Mouse (Mus musculus) kidney, postnatal 36 days (tissue): ENCODE data around the gene Met.

Source experiments
- DNase-seq, 2 experiments: peaks; one replicate each; pipeline ENCODE4 v3.0.0; 2021 to 2022; ENCODE audit warnings: mixed read lengths in 2 of 2

Met gene

DNA sequence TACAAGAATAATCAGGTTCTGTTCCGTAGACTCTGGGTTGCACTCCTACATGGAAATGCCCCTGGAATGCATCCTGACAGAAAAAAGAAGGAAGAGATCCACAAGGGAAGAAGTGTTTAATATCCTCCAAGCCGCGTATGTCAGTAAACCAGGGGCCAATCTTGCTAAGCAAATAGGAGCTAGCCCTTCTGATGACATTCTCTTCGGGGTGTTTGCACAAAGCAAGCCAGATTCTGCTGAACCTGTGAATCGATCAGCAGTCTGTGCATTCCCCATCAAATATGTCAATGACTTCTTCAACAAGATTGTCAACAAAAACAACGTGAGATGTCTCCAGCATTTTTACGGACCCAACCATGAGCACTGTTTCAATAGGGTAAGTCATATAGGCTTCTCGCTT lies 28.5 kb downstream of the Met start:
- DNase-seq, result no peak

DNA sequence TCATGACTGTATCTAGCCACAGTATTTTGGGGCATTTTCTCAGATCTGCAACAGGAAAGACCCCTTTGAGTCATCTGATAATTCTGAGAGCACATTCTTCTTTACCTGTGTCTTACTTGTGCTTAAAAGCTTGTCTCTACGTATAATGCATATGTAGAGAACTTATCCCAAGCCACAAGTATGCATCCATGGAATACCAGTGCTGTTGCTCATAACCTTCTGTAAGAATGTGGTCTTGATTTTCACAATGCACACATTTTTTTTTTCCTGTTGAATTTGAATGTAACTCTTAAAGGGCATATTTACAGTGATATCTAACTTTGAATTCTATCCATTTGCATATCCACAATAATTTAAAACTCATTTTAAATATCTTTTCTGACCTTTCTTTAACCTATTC lies 31.8 kb downstream of the Met start:
- no peak for DNase-seq

DNA sequence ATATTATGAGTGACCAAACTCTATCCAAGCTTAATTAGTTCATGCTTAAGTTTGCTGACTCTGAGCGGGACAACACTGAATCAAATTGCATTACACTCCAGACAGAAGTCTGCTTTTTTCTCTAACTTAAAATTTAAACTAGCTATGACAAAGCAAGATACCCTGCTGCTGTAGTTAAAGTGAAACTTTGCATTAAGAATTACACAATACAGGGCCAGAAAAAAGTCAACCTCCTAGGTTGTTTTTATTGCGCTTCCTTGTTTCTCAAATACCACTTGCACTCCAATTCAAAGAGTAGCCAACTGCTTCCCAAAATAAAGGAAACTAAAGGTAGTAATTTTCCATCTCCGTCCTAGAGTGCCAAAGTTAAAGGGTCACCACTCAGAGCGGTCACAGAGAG lies 33.8 kb downstream of the Met start:
- DNase-seq, result no peak

DNA sequence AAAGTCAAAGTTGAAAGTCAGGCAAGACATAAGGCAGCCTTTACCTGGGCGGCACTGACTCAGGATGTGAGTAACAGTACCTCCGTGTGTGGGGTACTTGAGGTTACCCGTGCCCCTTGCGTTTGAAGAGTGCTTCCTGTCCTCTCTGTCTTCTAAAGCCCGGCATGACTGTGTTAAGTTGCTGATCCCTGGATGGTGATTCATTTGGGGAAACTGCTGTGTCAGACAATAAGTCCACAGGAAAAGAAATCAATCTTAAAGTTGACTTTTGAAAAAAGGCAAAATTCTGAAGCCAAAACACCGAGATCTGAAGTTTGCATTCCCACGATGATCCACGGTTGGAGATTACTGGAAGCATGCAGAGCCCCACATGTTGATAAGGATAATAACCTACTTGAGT lies 35.2 kb downstream of the Met start:
- no peak for DNase-seq

DNA sequence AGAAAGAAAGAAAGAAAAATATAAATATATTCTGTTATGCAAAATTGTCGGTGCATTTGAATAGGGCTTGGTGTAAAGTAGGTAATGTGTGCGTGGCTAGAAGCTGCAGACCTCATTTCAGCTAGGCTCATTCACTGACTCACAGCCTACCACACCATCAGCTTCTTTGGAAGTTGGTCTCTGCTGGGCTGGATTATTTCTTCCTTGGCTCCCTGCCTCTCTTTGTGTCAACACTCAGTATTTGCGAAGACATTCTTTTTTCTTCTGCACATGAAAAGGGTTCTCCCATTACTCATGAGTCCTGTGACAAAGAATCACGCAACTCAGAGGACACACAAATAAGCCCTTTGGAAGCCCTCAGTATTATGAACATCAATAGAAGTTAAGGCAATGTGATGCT lies 37.8 kb downstream of the Met start:
- no peak for DNase-seq

DNA sequence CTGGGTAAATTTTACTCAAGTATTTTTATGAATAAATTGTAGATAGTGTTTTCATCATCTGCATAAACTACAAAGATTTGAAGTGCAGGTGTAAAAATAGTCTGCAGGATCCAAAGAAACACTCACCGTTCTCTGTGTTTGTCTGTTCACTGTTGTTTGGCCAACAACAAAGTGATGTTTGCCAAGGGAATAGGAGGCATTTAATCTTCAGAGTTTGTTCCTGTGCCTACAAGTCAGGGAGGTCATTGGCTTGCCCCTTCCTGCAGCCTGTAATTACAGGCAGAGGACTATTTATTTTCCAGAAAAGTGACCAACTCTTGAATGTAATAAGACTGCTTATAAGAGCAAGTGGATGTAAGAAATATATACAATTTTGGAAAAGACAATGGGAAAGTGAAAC lies 38.7 kb downstream of the Met start:
- no peak for DNase-seq

DNA sequence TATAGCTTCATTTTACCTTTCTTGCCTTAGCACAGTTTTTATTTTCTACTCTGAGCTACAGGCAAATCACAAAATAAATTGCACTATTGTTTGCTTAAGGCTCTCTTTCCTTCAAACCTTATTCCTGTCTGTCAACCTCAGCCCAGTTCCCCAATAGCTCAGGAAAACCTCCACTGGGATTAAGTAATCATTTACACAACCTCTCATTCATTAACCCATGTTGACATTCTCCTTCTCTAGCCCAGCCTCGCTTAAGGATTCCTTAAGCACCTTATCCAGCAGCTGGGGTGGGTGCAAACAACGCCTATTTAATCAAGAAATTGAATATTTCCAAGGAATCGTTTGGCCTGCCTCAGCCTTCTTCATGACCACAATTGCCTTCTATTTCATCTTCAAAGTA lies 40.1 kb downstream of the Met start:
- peak in 1 of 2 experiments; percentile 70 for DNase-seq

DNA sequence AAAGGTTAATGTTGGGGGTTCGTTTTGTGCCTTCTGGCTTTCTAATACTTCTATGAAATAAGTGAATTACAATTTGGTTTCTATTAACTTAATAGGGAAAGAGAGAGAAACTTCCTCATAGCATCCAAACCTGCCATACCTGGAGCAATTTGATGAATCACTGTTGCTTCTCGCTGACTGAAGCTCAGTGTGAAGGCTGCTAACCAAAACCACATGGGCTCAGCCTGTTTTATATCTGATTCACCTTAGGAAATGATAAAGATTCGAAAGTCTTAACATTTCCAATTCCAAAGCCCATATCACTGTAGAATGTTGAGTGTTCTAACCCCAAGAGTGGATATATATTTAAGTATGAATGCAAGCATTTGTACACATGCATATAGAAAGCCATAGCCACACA lies 41.9 kb downstream of the Met start:
- DNase-seq, result no peak

DNA sequence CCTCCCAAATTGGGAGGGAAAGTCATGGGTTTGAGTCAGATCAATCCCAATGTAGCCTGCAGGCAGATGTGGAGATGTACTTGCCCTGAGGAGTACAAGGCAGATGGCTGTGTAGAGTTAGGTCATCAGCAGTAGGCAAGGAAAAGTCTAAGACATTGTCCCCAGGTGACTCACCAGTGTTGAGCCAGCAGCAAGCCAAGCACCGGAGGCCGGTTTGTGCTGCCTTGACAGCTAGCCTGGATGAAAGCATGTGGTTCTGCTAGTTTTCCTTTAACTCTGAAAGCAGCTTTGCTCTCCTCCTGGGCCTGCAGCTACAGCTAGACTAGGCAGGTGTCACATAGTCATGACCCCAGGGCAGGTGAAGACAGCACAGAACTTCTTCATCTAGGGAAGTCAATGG lies 43.2 kb downstream of the Met start:
- DNase-seq, result peak; percentile 61 to 83

DNA sequence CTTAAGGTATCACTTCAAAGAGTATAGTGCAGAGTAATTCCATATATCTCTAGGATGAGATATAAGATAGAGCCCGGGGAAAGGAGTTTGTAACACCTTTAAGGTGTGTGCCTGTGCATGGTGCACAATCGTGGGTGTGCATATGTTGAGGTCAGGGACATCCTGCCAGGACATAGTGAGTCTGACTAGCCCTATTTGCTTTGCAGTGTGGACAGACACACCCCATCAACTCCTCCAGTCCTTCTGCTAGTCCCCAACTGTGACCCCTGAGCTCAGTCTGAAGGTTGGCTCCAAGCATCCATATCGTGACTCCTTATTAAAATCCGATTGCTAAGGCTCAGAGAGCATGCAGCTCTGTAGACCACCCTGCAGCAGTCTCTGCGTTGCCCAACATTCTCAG lies 44.6 kb downstream of the Met start:
- no peak for DNase-seq

DNA sequence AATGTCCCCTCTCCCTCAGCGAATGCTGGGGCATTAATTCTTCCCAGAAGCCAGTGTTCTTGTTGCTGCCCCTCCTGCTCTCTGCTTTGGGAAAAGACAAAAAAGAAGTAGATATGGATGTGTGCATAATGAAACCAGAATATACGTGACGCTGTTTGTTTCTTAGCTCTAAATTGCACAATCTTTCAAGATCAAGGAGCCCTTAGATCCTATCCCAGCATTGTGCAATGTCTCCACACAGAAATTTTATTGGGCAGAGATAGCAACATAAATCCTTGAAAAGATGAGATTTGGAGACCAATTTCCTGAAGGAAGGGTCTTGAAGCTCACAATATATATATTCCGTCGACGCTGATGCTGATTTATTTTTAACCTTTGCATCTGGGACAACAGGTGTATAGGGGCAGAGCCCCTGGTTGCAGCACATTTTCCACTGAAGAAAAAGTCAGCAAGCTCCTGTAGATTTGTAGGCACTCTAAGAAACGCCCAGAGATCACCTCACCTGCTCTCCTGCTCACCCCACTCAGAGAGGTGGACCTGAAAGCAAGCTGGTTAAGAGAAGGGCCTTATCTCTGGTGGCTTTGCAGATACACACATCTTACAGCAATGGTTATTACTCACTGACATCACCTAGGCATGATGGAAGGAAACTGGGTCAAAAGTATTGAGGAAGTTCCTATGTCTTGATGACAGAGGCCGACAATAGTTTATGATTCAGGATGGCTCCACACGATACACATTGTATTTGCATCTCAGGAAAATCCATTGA lies 45.2 kb downstream of the Met start:
- no peak for DNase-seq

DNA sequence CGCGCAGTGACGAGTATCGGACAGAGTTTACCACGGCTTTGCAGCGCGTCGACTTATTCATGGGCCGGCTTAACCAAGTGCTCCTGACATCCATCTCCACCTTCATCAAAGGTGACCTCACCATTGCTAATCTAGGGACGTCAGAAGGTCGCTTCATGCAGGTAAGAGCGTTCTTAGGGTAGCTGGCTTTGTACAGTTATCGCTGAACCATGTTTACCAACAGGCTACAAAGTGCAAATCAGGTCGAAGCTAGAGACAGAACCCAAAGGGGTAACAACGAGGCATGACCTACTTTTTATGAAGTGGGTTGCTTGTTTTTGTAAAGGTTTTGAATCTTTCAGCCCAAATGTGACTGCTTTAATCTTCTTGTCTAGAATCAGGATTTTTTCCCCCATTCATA lies 49.8 kb downstream of the Met start:
- no peak for DNase-seq

DNA sequence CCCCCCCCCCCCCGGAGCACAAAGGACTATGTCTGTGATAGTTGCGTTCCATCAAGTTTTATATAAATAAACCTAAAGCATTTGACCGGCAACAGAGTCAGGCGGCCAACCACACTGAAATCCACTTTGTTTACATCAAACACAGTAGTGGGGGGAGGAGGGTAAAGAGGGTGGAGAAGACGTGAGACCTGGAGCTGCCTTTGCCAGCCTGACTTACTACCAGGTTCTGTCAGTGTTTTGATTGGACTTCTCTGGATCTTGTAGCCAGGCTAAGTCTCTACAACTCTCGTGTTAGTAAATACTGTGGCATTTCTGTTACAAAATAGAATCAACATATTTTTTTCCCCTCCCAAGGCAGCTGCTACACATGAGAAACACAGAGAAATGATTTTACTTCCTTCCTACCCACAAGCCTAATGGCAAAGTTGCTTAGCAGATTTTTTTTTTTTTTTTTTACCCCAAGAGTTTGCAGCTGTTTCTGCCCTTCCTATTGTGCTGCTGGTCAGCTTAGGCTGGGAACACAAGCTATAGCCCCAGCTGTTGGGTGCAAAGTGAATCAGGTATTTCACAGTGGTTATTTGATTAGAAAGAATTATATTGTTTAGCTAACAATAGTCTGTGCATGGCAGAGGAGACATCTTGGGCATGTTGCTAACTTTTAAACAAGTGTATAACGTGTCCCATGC lies 52.3 kb downstream of the Met start:
- DNase-seq, result no peak

DNA sequence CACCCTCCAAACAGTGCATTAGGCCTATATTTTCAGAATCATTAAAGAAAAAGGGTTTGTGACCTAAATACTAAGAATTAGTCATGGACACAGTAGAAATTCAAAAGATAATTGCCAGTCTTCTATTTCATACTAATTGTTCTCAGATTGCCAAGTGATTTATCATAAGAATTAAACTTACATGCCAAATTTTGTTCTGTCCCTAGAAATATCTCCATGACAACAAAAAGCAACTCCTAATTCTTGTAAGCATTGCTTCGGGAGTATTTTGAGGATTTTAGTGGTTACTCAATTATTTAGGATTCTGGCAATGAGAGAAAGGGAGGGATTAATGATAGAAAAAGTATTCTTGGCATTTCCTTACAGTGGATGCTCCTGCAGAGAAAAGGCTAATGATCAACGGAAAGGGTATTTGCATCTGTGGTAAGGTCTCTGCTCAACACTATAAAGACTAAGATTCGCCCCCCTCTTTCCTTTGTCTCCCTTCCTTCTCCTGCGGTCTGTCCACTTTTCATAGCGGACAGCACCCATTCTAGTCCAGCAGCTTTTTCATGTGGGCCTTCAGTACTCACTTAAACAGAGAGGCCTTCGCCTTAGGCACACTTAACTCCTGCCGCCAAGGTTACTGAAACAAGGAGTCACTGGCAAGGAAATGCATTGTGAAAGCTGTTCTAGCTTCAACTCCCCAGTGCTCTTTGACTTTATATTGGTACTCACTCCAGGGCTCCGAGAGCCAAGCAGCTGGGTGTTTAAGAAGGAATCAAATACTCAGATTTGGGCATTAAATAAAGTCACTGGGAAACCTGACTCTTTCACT lies 58.5 kb downstream of the Met start:
- DNase-seq, result no peak

DNA sequence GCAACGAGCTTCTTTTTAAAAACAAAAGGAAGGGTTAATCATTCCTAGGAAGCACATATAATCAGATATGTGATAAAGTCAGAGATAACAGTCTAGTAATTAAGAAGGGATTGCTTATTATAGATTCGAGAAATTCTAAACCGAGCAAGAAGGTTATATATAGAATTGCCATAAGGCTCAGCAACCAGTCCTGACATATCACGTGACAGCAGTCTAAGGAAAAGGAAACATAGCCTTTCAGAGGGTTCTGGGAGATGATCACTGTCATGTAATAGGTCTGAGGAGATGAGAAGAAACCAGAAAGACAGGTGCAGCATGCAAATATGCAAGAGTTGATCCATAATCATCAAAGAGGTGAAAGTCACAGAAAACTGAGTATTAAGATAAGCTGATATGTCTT lies 59.3 kb downstream of the Met start:
- DNase-seq, result no peak

DNA sequence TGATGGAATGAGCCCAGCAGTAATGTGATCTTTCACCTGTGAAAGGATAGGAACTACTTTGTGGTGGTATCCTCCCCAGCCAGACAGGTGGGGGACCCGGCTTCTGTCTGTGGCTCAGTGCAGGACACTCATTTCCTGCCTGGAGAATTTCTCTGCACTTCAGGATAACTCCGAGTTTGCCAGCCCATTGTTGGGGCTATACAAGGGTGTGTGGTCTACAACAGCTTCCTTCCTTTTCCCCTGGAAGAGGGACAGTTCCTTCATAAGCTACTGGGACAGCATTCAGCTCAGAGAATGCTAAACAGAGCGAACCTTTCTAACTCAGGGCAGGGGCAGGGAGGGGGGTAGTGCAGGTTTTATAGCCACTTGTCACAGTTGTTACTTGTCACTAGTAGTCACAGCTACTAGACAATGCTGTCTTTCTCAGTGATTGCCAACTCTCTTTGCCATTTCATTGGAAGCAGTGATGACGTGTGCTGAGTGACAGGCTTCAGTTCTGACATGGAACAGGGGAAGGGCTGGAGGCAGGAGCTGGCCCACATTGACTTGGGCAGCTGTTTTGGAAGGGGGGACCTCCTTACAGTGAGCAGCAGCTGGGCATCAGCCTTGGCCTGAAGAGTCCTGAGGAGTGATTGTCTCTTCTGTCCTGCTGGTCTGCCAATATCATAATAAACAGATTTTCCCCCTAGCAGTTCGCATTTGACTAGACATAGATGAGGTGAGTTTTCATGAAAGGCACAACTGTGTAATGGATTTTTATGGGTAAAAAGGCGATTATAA lies 66.1 kb downstream of the Met start:
- no peak for DNase-seq

DNA sequence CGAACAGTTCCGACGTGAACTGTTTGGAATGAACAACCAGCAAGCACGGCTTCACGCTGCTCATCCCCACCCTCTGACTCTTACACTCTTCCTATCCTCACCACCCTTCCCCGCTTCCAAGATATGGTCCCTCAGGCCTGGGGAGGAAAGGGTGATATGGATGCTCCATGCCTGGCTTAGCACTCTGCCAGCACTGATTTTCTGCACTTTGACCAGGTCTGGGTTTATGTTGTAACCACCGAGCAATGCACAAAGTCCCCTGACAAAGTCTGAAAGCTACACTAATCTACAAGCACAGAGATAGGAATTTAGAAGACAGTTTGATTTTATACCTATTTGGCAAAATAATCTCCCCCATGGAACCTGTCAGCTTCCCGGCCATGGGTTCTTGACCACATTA lies 78.0 kb downstream of the Met start:
- DNase-seq, result peak; percentile 64 to 74

DNA sequence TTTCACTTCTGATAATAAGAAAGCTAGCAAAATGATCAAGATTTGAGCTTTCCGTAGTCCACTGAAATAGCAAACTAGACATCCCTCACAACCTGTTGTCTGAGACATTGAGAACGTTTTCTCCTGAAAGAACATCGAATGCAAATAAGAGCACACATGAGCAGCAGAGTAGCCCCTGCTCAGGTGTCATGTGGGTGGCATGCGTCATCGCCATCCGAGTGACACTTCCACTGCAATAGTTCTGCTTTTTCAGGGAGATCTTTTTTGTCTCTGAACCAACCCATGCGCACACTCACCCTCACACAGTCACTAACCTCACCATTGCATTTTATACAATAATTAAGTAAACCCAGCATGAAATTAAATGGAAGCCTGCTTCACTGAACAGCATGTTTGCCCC lies 78.8 kb downstream of the Met start:
- no peak for DNase-seq

DNA sequence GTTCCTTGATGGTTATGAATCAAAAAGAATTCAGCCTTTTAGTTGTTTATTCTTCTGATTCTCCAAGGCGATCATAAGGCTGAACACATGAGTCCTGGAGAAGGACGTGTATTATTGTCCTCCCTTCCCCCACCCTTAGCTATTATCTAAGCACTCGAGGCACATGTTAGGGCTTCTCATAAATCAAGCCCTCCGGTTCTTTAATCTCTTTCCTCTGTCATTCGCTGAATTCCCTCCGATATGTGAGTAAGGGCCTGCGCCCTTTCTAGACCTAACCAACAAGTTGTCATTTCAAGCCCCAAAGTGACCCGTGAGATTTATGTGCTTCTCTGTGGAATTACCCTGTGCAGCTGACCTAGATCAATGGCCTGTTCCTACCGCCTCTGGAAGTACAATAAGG lies 81.9 kb downstream of the Met start:
- DNase-seq, result no peak

DNA sequence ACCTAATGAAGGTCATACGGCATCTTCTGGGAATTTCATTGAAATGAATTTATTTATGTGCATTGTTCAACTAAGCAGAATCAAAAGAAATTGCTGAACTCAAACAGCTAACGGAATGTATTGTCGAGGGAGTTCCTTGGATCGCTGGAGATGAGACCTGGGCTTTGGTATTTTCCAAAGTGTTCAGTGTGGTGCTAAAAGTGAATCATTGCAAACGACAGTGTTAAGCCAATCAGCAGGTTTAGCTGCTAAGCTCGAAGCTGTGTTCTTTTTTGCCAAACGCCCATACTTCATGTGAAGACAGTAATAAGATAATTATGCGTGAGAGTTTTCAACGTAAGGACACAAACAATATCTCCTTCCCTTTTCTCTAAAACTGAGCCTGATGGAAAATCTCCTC lies 82.7 kb downstream of the Met start:
- DNase-seq, result no peak

DNA sequence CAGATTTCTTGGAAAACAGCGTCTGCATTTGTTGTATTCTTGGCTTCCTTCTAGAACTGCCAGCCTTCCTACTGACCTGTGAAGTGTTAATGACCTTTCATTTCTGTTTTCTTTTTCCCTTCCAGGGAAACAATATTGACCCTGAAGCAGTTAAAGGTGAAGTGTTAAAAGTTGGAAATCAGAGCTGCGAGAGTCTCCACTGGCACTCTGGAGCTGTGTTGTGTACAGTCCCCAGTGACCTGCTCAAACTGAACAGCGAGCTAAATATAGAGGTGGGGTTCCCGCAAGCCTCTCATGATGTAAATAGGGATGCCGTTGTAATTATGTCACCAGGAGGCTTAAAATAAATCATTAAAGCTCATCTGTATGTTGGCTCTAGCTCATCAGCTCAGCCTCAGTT lies 83.2 kb downstream of the Met start:
- peak; percentile 29 to 51 for DNase-seq

DNA sequence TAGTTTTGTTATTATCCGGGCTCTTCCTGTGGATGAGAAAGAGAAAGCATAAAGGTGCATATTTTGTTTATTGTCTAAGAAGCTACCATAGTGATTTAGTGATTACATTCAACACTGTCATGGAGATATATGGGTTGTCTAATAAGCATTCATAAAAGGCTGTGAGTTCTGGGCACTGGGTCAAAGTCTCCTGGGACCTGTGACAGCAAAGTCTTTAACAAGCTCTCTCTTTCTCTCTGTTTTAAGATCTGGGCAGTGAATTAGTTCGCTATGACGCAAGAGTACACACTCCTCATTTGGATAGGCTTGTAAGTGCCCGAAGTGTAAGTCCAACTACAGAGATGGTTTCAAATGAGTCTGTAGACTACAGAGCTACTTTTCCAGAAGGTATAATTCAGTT lies 85.2 kb downstream of the Met start:
- DNase-seq, result peak in 1 of 2 experiments; percentile 28

DNA sequence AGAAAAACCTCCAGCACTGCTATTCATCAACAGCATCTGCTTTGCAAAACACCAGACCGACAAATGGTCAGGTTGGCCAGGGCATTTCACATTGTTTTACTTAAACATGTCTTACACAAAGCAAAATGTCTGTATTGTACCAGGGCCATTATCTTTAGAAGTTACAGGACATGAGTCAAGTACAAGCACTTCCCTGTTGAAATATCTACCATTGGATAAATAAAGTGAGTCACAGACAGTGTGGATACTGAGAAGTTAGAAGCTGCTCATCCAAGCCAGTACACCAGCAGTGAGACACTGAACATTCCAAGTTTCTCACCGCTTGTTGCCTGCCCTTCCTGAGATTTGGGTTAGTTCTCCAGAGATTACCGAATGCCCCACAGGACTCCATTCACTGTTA lies 86.0 kb downstream of the Met start:
- DNase-seq, result no peak
